Mouse (Mus musculus) hindbrain, embryonic 10.5 days (tissue): ENCODE data around the gene Myo1c. TPM values are rescaled to one million over a fixed set of nuclear protein-coding genes. Genes with fewer than 3 reads are reported as not detected.

Experiments
- DNase-seq: peaks from one replicate; pipeline ENCODE4 v3.0.0-alpha.2; 2017; ENCODE audit warnings: low spot score
- H3K27ac ChIP-seq: fragments of 300-500 bp; sonication (generic); 2 replicates; pipeline ENCODE4 v1.5.1; 2016; ENCODE audit warnings: mild to moderate bottlenecking, moderate library complexity
- H3K27me3 ChIP-seq: fragments of 300-500 bp; sonication (generic); 2 replicates; pipeline ENCODE4 v1.6.1; 2016; ENCODE audit warnings: mild to moderate bottlenecking; ENCODE audit not compliant: poor library complexity, insufficient read depth, severe bottlenecking
- H3K36me3 ChIP-seq: fragments of 300-500 bp; sonication (generic); 2 replicates; pipeline ENCODE4 v1.6.1; 2016; ENCODE audit warnings: mild to moderate bottlenecking, moderate library complexity
- H3K4me1 ChIP-seq: fragments of 300-500 bp; sonication (generic); replicated peaks from 2 replicates; pipeline ENCODE4 v1.6.1; 2016; ENCODE audit warnings: mild to moderate bottlenecking
- H3K4me3 ChIP-seq: fragments of 300-500 bp; sonication (generic); 2 replicates; pipeline ENCODE4 v1.5.1; 2016; ENCODE audit warnings: mild to moderate bottlenecking, moderate library complexity
- H3K9me3 ChIP-seq: fragments of 300-500 bp; sonication (generic); 2 replicates; pipeline ENCODE4 v1.6.1; 2016; ENCODE audit warnings: mild to moderate bottlenecking, moderate library complexity
- WGBS: fragments of 180-500 bp; shearing (Covaris S2); methylation state at CpG from one replicate; pipeline ENCODE4 v1.1.7; 2016; 5-methylcytosine and 5-hydroxymethylcytosine counted together
- polyA plus RNA-seq: library from polyadenylated mRNA; unstranded; fragments of >200 nt; fragmentation: Nextera tagmentation; extraction: Ambion mirVana; gene quantifications from 2 replicates; pipeline ENCODE4 v1.2.1, GENCODE M21; 2016

Myo1c gene
- polyA plus RNA-seq, 1 experiment from 2014 or later: 16.4 TPM

GRCm38 (mm10) chr11:75630098-75630497, 20.2 kb upstream of the Myo1c start:
- no peak for DNase-seq
- 22% methylated on average over 5 of the region's 5 CpGs for WGBS
- H3K27me3 ChIP-seq: no peaks in the 10 kb centered on the region
- no peaks in the 10 kb centered on the region for H3K9me3 ChIP-seq
- H3K36me3 ChIP-seq: peaks cover 54% of the 10 kb centered on the region
- peak overlapping the region; percentile 70 for H3K4me3 ChIP-seq
- H3K4me1 ChIP-seq: peaks cover 27% of the 10 kb centered on the region
- peak overlapping the region; percentile 90 for H3K27ac ChIP-seq

- Histone ChIP-seq H3K36me3 (peaks cover 53% of the 10 kb centered on the region), H3K4me3 (peak within 1 kb of the TSS; percentile 70), H3K4me1 (peaks cover 30% of the 10 kb centered on the region), H3K9me3 (no peaks in the 10 kb centered on the region), H3K27me3 (no peaks in the 10 kb centered on the region), H3K27ac (peak within 1 kb of the TSS; percentile 90)
- under 1% methylated on average over 53 of the region's 53 CpGs for WGBS
- DNase-seq: peak; percentile 95
Observed at GRCm38 (mm10) chr11:75630645-75631229, 19.6 kb upstream of the Myo1c start, which contains the start of gene Inpp5k. Gene Inpp5k (plus strand): TSS chr11:75630988.

GRCm38 (mm10) chr11:75631561-75632225, 18.6 kb upstream of the Myo1c start:
- H3K36me3 ChIP-seq: peaks cover 50% of the 10 kb centered on the region
- H3K4me3 ChIP-seq: peak overlapping the region; percentile 70
- H3K27ac ChIP-seq: no peak overlapping the region
- H3K27me3 ChIP-seq: no peaks in the 10 kb centered on the region
- 12% methylated on average over 13 of the region's 13 CpGs for WGBS
- peaks cover 30% of the 10 kb centered on the region for H3K4me1 ChIP-seq
- DNase-seq: peak; percentile 11
- no peaks in the 10 kb centered on the region for H3K9me3 ChIP-seq

GRCm38 (mm10) chr11:75632921-75633320, 17.4 kb upstream of the Myo1c start:
- 90% methylated on average over 5 of the region's 5 CpGs for WGBS
- DNase-seq: no peak
- Histone ChIP-seq H3K4me1 (peaks cover 30% of the 10 kb centered on the region), H3K36me3 (peaks cover 49% of the 10 kb centered on the region), H3K4me3 (no peak overlapping the region), H3K27me3 (no peaks in the 10 kb centered on the region), H3K9me3 (no peaks in the 10 kb centered on the region), H3K27ac (no peak overlapping the region)

- Histone ChIP-seq H3K4me3 (no peak overlapping the region), H3K9me3 (no peaks in the 10 kb centered on the region), H3K27ac (no peak overlapping the region), H3K27me3 (no peaks in the 10 kb centered on the region), H3K4me1 (peaks cover 28% of the 10 kb centered on the region), H3K36me3 (peaks cover 53% of the 10 kb centered on the region)
- no peak for DNase-seq
- WGBS: 80% methylated on average over 3 of the region's 3 CpGs
Observed at GRCm38 (mm10) chr11:75634801-75635200, 15.5 kb upstream of the Myo1c start.

GRCm38 (mm10) chr11:75635315-75635714, 15.0 kb upstream of the Myo1c start:
- peaks cover 53% of the 10 kb centered on the region for H3K36me3 ChIP-seq
- no peaks in the 10 kb centered on the region for H3K27me3 ChIP-seq
- H3K4me3 ChIP-seq: no peak overlapping the region
- H3K9me3 ChIP-seq: no peaks in the 10 kb centered on the region
- H3K27ac ChIP-seq: no peak overlapping the region
- WGBS: 76% methylated on average over 11 of the region's 11 CpGs
- DNase-seq: no peak
- H3K4me1 ChIP-seq: peaks cover 23% of the 10 kb centered on the region

- 88% methylated on average over 5 of the region's 5 CpGs for WGBS
- H3K4me3 ChIP-seq: no peak overlapping the region
- H3K36me3 ChIP-seq: peaks cover 25% of the 10 kb centered on the region
- no peaks in the 10 kb centered on the region for H3K9me3 ChIP-seq
- no peaks in the 10 kb centered on the region for H3K4me1 ChIP-seq
- no peaks in the 10 kb centered on the region for H3K27me3 ChIP-seq
- DNase-seq: no peak
- H3K27ac ChIP-seq: no peak overlapping the region
Observed at GRCm38 (mm10) chr11:75643323-75643722, 7.0 kb upstream of the Myo1c start.

- WGBS: 89% methylated on average over 9 of the region's 9 CpGs
- Histone ChIP-seq H3K36me3 (peaks cover 18% of the 10 kb centered on the region), H3K4me3 (no peak overlapping the region), H3K27me3 (no peaks in the 10 kb centered on the region), H3K4me1 (peaks cover 4% of the 10 kb centered on the region; the same call in 1 of the 2 replicates), H3K9me3 (no peaks in the 10 kb centered on the region), H3K27ac (no peak overlapping the region)
- no peak for DNase-seq
Observed at GRCm38 (mm10) chr11:75644684-75645083, 5.6 kb upstream of the Myo1c start.

- no peaks in the 10 kb centered on the region for H3K9me3 ChIP-seq
- no peak overlapping the region for H3K27ac ChIP-seq
- WGBS: 78% methylated on average over 6 of the region's 6 CpGs
- H3K4me1 ChIP-seq: peaks cover 31% of the 10 kb centered on the region
- no peak for DNase-seq
- peaks cover 11% of the 10 kb centered on the region for H3K36me3 ChIP-seq
- no peak overlapping the region for H3K4me3 ChIP-seq
- peaks cover 9% of the 10 kb centered on the region for H3K27me3 ChIP-seq
Observed at GRCm38 (mm10) chr11:75647681-75648211, 2.6 kb upstream of the Myo1c start.

- Histone ChIP-seq H3K9me3 (no peaks in the 10 kb centered on the region), H3K27me3 (peaks cover 22% of the 10 kb centered on the region), H3K4me1 (peaks cover 43% of the 10 kb centered on the region), H3K27ac (no peak overlapping the region), H3K36me3 (peaks cover 11% of the 10 kb centered on the region), H3K4me3 (no peak overlapping the region)
- 82% methylated on average over 4 of the region's 4 CpGs for WGBS
- DNase-seq: no peak
Observed at GRCm38 (mm10) chr11:75649155-75649561, 1.1 kb upstream of the Myo1c start.

GRCm38 (mm10) chr11:75650958-75651425, 688 bp downstream of the Myo1c start:
- H3K4me1 ChIP-seq: peaks cover 60% of the 10 kb centered on the region
- H3K36me3 ChIP-seq: peaks cover 5% of the 10 kb centered on the region
- H3K27me3 ChIP-seq: peaks cover 38% of the 10 kb centered on the region
- no peaks in the 10 kb centered on the region for H3K9me3 ChIP-seq
- WGBS: 42% methylated on average over 13 of the region's 13 CpGs
- no peak for DNase-seq
- H3K4me3 ChIP-seq: peak overlapping the region; percentile 77
- peak overlapping the region; percentile 91 for H3K27ac ChIP-seq

GRCm38 (mm10) chr11:75651426-75652221, 1.3 kb downstream of the Myo1c start:
- peaks cover 67% of the 10 kb centered on the region for H3K4me1 ChIP-seq
- DNase-seq: peak; percentile 76
- H3K4me3 ChIP-seq: peak overlapping the region; percentile 77
- under 1% methylated on average over 54 of the region's 54 CpGs for WGBS
- H3K36me3 ChIP-seq: peaks cover 4% of the 10 kb centered on the region
- peak overlapping the region; percentile 91 for H3K27ac ChIP-seq
- no peaks in the 10 kb centered on the region for H3K9me3 ChIP-seq
- peaks cover 42% of the 10 kb centered on the region for H3K27me3 ChIP-seq
